Mouse (Mus musculus) T-helper 2 cell (primary cell): ENCODE data around the gene Gm49322.
"Not testable (repeated sequence)": the region's sequence is repeated elsewhere in the genome, so short reads cannot be mapped to it uniquely, and the experiment has no call there.

Source experiments
- in situ Hi-C: fragments of 300-600 bp; cut with MboI, MseI; formaldehyde crosslinking; loops from one replicate; pipeline ENCODE4 v1.15.1; 2025; ENCODE audit warnings: high pct_unique_total_duplicates

The Gm49322 gene

DNA sequence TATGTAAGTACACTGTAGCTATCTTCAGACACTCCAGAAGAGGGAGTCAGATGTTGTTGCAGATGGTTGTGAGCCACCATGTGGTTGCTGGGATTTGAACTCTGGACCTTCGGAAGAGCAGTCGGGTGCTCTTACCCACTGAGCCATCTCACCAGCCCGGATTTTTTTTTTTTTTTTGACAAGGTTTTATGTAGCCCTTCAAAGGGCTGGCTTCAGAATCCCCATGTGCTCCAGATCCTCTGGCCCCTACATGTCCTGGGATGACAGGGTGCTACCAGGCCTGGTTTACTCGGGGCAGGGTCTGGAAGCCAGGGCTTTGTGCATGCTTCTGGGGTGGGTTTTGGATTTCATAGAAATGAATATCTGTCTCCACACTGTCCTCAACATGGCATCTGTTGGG is at the start of gene Gm49322:
Gm49322 (plus strand) TSS at position 301 of the 400 bp plus-strand sequence.
- in situ Hi-C loops: not testable (repeated sequence)

DNA sequence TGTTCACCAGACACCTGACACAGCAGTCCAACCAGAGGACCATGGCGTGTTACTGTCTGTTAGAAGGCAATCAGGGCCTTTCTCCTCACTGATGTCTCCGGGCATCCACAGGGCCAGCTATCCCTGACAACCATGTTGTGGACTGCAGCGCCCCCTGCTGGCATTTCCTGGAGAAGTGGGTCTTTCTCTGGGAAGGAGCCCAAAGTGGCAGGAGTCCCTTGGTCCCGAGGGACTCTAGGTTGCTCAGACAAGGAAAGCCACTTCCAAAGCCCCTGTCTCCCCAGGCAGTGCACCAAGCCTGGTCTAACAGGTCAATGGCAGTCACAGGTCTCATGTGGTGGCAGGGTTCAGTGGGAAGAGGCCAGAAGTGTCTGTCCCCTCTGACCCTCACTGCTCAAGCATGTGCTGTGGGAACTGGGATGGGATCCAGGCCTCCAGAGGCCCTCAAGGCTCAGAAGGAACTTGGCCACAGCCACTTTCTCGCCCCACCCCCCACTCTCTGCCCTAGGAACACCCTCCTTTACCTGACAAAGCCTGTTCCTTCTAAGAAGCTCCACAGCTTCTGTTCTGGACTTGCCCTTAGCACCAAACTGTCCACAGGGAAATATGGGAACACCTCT is 48.4 kb upstream of the Gm49322 start:
- in situ Hi-C loops: no loop called here

DNA sequence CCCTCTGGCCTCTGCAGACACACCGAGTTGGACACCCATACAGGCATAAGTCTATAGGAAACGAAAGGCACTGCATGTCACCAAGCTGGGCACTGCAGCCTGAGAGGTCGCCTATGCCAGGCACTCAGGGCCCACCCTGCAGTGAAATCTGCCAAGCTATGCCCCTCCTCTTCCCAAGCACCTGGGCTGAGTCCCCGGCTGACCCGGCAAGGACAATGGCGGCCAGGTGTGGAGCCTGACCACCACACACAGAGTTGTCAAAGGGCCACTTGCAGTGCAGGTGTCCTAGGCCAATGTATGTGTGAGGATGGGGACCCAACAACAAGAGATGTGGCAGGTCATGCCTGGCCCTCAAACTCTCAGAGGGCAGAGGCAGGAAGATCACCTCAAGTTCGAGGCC is 46.4 kb upstream of the Gm49322 start:
- in situ Hi-C loops: no loop called here

DNA sequence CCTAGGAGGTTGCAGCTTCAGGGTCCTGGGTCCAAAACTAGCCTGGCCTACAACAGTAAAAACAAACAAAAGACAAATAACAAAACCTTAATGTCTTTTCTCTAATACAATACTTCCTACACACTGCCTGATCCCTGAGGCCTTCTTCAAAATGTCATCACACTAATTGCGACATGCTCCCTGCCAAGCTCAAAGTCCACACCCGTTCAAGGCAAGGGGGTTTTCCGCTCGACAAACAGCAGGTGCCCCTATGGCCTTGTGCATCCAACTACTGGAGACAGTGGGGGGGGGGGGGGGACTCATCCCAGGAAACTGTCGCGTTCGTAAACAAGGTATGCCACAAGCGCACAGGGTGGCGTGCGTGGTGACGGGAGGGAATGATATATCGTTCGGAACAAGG is 45.2 kb upstream of the Gm49322 start:
- in situ Hi-C loops: no loop called here

DNA sequence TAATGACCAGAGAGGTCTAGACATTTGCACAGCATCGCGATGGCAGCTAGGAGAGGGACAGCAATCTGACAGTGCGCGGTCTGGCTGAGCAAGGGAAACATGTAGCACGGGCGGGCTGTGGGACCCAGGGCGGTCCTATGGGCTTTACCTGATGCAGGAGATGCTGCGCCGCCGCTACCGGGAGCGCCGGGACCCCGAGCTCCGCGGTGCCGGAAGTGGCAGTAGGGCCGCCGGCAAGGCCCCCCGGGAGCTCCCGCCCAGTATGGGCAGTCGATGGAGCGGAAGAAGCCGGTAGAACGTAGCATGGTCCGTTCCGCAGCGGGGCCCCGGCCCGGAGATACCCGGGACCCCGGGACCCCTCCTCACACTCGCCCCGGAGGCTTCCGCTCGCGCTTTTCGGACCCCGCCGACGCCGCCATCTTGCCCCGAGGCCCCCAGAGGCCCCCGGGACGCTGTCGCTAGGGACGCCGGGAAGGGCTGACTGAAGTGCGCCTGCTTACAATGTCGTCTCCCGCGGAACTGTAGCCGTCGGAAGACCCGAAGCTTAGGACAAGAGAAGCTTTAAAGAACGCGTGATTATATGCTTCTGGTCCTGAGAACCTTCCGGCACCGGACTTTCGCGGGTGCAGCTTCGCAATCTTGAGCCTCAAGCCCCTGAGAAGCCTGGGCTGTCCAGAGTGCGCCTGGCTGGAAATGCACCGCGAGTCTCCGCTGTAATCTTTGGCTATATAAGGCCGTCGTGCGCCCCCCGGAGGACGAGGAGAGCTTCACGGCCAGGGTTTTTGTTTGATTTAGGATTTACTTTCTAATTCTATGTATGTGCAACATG is 44.5 kb upstream of the Gm49322 start, which contains the start of gene Rexo1:
Rexo1 (minus strand) TSS at position 445 of the 829 bp plus-strand sequence.
- in situ Hi-C loops: no loop called here

DNA sequence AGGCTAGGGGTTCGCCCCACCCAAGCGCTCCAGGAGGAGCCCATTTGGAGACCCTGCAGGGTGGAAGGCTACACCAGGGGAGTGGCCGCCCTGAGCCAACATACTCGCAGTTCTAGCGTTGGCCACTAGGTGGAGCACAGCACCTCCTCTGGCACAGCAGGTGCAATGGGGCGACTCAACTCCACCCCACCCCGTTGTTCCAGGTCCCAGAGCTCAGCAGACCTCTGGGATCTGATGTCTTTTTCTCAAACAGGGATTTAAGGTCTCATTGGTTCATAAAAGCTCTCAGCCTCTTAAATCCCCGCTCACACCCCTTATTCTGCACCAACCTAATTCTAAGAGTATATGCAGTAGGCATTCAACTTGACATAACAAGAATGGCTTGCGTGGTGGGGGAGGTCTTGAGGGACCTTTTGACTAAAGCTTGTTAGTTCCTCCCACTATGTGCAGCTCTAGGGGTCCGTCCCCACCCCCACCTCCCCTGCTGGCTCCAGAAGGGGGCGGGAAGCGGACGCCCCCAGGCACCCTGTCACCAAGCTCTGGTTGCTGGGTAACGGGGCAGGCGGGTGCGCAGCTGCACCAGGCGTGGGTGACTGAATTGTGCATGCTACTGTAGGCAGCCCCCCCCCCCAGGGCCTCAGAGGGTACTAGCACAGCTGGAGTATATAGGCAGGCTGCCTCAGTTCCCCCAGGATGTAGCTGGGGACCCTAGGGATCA is 39.3 kb upstream of the Gm49322 start:
- in situ Hi-C loops: no loop called here

DNA sequence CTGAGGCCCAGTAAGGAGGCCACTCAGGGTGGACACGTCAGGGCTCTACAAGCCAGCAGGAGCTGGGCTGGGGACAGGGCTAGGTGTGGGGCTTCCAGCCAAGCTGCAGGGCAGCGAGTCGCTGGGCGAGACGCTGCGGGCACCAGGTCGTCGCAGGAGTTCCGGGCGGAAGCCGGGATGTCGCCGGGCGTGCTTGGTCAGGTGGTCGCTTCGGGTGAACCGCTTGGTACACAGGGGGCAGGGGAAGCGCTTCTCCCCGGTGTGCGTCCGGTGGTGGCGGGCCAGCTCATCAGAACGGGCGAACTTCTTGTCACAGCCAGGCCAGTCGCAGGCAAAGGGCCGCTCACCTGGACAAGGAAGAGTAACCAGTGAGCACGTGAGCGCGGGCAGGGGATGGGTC is 36.9 kb upstream of the Gm49322 start:
- in situ Hi-C loops: no loop called here

DNA sequence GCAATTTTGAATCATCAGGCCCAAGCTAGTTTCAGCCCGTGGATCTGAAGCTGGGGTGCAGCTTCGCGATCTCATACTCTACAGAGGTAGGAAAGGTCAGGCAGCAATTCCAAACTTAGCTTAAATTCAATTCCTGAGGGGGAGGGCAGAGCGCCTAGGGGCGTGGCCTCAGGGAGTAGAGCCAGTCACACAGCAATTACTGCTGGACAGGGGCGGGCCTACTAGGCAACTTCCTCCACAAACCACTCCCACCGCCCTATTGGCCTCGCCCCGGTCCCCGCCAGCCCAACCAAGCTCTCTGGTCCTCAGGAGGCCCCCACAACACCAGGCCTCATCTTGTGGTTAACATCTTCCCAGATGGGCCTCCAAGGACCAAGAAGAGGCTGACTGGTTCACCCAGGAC is 36.2 kb upstream of the Gm49322 start:
- in situ Hi-C loops: no loop called here

DNA sequence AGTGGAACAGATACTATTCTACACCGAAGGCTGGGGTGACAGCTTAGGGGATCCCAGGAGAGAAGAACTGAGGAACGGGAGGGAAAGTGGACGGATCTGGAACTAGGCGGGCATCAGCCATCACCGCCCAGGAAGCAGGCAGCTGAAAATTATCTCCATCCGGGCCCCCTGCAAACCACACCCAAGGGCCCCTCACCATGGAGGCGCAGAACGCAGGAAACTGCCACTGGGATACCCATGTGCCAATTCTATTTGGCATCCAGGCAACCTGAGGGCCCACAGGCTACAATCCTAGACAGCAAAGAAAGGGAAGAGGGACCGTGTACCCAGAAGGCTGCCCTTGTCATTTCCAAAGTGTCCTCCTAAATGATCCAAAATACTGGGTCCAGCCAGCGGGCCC is 35.4 kb upstream of the Gm49322 start:
- in situ Hi-C loops: no loop called here

DNA sequence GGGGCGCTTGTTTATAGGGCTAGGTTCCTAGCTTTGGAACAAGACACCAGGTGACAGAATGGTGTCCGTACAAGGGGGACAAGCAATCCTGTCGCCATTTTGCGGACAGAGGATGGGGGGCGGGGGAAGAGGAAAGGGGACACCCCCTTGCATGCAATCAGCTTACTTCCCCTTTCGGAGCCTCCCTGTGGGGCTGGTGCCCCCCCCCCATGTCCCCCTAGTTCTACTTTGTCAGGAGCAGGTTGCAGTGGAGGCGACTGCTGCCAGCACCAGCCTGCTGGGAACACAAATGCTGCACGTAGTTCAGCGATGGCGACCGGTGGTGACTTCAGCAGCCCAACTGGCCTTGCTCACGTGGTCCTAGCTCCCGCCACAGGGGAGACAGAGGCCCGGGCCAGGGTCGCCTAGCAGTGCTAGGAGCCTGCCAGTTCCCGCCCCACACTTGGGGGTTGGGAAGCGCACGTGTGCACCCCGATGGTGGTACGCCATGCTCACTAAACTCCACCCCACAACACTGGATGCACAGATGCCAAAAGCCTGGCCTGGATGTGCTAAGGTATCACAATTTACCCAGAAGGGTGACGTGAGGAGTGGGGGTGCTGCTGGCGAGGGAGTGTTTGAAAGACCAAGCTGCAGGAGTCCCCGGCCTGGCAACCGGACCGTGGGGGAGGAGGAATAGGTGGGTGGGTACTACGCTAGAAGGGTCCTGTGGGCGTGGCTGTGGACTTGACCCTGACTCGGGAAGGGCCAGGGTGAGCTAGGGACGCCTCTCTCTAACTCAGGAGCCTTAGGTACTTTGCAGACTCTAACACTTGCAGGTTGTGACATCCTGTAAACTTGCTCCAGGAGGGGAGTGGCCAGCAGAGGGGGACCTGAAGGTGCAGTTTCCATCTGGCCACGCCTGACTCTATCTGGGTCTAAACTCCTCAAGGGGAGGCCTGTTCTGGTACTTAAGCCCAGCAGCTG is 34.7 kb upstream of the Gm49322 start:
- in situ Hi-C loops: no loop called here

DNA sequence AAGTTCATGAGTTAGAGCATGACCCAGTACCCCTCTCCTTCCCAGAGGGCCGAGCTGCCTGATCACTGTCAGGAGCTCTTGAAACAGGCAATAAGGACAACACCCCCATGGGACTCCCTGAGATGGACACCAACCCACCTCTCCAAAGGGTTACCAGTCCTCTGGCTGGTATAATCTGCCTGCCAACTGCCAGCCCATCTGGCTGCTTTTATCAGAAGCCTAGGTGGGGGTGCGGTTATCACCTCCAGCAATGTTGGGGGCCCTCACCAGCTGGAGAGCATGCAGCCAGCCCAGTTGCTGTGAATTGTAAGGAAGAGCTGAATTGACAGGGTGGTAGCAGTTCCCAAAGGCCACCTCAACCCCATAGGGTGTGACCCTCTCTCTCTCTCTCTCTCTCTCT is 33.3 kb upstream of the Gm49322 start:
- in situ Hi-C loops: no loop called here

DNA sequence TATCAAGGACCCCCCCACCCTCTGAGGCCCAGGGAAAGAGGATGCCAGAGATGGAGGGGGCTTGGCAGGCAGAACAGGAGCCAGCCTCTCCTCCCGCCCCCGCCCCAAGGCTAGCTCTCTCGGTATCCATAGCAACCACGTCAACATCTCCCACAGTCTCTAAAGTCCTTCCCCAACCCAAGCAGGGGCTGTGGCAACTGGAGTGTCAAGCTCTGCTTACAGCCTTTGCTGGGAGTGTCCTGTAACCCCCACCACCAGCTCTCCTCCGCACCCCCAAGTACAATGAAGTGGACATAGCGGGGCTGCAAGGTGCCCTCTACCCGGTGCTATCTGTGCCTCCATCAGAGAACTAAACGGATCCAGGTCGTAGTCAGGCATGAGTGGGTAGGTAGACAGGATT is 31.9 kb upstream of the Gm49322 start:
- in situ Hi-C loops: no loop called here

DNA sequence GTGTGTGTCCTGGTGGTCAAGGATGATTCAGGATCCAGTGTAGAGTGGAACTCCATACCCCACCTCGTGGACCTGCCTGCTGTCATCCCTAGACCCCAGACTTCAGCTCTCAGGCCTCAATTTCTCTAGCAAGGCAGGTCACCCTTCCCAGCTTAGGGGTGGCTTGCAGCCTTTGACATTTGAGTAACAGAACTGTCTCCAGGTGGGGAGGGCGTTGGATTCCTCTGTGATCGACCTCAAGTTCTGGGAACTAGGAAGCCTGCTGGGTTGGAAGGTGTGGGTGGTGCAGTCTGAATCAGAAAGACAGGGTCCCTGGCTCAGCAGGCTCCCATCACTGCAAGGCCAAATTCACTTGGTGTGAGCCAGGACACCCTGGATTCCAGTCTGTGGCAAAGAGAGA is 30.9 kb upstream of the Gm49322 start:
- in situ Hi-C loops: loop anchor here (5.0 kb wide), 1 partner anchor 112 kb away; no protein-coding TSS in a partner anchor

DNA sequence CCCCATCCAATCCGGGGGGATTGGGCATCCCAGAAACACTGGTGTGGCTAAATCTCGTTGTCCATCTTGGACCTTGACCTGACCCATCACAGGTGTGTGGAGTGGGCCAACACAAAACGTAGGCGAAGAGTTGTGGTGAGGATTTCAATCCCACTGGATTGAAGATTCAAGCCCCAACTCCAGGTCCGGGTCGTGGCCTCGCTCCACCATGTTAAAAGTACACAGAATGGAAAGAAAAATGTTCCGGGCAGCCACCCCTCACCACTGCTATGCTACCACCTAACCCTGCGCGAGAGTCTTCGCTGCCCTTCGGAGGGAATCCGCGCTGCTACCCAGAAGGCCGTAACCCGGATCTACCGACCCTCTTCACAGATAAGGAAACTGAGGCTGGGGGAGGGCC is 29.9 kb upstream of the Gm49322 start:
- in situ Hi-C loops: loop anchor here (5.0 kb wide), 1 partner anchor 111 kb away; no protein-coding TSS in a partner anchor

DNA sequence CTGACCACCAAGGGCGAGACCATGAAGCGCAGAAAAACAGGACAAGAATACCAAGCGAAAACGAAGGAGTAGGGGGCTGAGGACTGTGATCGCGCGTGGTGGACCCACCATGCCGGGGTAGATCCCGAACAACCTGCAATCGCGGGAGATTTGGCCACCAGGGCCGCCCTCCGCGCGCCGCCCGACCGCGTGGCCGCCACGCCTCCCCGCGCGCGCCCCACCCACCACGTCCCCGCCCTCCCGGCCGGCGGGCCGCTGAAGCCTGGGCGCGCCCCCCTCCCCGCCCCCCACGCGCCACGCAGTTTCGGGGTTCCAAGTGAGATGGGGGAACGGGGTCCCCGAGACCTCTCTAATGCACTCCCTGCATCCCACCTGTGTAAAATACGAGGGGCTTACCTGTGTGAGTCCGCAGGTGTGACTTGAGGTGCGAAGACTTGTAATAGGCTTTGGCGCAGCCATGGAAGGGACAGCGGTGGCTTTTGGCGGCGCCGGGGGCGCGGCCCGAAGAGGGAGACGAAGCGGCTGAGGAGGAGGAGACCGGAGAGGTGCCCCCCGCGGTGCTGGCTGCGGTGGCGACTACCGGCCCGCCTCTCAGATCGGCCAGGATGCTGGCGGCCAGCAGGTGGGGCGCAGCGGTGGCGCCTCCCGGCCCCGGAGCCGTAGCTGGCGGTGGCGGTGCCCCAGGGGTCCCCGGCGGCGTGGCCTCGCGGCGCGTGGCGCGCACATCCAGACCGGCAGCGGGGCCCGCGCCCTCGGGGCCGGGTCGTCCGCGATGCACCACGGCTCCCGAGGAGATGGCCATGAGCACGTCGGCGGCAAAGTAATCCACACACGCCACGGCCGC is 29.2 kb upstream of the Gm49322 start:
- in situ Hi-C loops: loop anchor here (5.0 kb wide), 1 partner anchor 111 kb away; no protein-coding TSS in a partner anchor

DNA sequence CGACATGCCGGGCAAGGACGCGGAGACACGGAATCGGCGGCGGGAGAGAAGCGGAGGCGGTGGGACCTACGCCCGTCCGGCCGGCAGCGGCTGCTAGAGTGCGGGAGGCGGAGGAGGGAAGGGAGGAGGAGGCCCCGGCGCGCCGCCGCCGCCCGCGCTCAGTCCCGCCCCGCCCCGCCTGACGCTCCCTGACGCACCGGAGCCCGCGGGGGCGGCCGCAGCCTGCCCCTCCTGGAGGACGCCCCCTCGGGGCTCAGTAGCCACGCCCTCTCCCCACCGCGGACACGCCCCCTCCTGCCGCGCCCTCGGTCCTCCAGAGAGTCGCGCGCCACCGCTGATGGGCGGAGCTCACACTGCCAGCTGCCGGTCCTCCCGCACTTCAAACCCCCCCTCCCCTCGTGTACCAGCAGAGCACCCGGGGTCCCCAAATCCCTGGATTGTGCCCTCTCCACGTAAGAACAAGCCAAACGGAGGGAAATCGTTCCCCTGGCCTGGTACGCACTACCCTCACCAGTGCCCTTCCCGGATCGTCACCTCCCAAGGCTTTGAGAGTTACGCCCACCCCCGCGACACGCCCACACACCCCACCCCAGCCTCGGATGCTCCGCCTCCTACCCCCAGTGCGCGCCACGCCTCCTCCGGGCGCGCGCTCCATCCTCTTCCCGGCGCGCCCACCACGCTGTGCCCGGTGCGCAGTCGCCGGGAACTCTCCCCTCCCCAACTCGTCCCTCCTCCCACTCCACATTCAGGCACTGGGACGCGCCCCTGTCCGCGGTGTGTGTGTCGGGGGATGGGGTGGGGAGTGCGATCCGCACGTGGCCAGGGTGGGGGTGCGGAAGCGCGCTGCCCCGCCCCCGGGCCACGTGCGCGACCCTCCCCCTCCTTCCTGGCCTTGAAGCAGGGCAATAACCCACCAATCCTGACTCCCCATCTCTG is 28.4 kb upstream of the Gm49322 start, which contains the start of gene Klf16:
Klf16 (minus strand) TSS at position 127 of the 936 bp plus-strand sequence.
- in situ Hi-C loops: loop anchor here (5.0 kb wide), 1 partner anchor 110 kb away; no protein-coding TSS in a partner anchor

DNA sequence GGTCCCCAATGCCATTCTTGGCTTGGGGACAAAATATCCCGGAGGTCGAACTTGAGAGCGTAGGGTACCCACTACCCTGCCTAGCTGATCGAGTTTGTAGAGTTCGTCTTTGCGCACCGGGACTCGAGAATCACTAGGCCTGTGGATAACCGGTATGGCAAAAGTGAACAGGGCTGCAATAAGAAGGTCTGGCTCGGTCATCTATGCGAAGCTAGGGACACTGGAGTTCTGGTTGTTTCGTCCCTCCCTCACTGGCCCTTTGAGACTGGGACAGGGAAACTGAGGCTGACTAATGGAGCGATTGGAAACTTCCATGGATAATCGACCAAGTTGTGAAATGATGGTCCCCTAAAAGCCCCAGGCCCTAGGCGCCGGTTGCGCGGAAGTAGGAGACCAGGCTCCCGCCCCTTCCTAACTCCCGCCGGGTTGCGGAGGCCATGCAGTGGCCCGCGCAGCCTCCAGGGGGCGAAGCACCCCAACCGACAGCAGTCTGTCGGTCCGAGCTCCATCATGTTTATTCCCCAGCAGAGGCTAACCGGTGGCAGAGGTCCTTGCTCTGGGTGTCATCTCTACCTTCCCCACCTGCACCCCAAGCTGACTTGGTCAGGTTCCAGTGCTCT is 27.6 kb upstream of the Gm49322 start:
- in situ Hi-C loops: loop anchor here (5.0 kb wide), 1 partner anchor 109 kb away; no protein-coding TSS in a partner anchor

DNA sequence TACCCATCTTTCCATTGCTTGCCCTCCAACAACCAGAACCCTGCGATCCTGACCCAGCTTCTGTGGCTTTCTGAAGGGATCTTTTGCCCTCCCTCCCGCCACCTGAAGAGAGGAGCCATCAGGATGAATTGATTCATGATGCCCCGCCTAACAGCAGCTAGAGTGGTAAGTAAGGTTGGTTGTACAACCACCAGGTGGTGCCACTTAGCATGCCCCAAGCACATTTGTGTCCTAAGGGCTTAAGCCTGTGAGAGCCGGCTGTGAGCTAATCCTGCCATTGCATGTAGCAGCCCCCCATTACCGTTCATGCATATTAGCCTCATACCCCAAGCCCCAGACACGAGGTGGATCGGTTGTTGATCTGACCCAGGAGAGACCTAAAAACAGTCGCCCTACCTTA is 26.9 kb upstream of the Gm49322 start:
- in situ Hi-C loops: loop anchor here (5.0 kb wide), 1 partner anchor 108 kb away; no protein-coding TSS in a partner anchor
